Mouse (Mus musculus): ENCODE results near the gene Dclre1a. TPM values are rescaled to one million over a fixed set of nuclear protein-coding genes. Genes with fewer than 3 reads are reported as not detected.

Dclre1a gene
- polyA plus RNA-seq (2014; fragmentation: Nextera tagmentation; extraction: Ambion mirVana) = 10.9 and 12.5 TPM in 2 replicates

DNA sequence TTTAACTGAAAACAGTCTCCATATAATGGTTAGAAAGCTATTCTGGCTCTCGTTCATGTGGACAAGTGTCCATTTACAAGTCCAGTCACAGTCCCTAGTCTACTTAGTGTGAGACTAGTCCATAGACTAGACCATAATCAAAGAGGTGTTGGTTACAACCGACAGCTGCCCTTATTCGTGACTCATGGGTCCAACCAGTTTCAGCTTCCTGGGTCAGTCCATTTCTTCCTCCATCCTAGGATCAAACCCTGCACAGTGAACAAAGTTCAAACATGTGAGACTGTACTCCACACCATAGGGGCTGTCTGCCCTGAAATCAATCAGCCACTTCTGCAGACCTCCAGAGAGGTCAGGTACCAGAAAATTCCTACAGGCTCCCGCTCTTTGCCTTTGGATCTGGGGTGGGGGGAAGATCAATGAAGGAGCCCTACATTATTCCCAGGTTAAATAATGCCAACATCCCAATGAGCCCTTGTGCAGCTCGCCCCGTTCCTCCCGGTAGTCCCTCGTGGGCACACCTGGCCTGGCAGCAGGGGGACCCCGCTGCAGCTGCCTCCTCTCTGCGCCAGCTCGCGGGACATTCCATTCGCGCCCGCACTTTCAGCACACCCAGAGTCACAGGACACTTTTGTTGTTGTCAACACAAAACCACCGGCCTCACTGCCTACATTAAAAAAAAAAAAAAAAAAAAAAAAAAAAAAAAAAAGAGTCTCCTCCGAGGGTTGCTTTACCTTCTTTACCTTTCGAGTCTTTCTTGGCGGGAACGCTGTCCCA lies at the start of gene Dclre1a:
Gene Dclre1a, minus strand, starts transcription at position 767 of the 774 bp plus-strand sequence.
- DNase-seq = peak; percentile 84
- peak; percentile 73; the same call in 1 of the 2 replicates for ATAC-seq (ENCODE audit: low FRiP score, low TSS enrichment)
- H3K4me1 ChIP-seq (ENCODE audit: control insufficient read depth, insufficient read depth, low read length) = peaks cover 19% of the 10 kb centered on the region
- H3K27me3 ChIP-seq (ENCODE audit: control insufficient read depth, insufficient read depth, low read length) = no peaks in the 10 kb centered on the region
- WGBS = 10% methylated on average over 20 of the region's 20 CpGs
- peak within 1 kb of the TSS; percentile 78 for H3K4me2 ChIP-seq (ENCODE audit: low read length)
- peak within 1 kb of the TSS; percentile 85 for H3K4me3 ChIP-seq (replicated peaks; ENCODE audit: low read depth, low read length)
- H3K9me3 ChIP-seq (ENCODE audit: control insufficient read depth, low read length) = no peaks in the 10 kb centered on the region
- peaks cover 18% of the 10 kb centered on the region for H3K36me3 ChIP-seq (ENCODE audit: control insufficient read depth, insufficient read depth, low read length)
- H3K9ac ChIP-seq (replicated peaks; ENCODE audit: low read length) = peak within 1 kb of the TSS; percentile 86
- peak within 1 kb of the TSS; percentile 94 for H3K27ac ChIP-seq (replicated peaks; ENCODE audit: low read depth, low read length)

DNA sequence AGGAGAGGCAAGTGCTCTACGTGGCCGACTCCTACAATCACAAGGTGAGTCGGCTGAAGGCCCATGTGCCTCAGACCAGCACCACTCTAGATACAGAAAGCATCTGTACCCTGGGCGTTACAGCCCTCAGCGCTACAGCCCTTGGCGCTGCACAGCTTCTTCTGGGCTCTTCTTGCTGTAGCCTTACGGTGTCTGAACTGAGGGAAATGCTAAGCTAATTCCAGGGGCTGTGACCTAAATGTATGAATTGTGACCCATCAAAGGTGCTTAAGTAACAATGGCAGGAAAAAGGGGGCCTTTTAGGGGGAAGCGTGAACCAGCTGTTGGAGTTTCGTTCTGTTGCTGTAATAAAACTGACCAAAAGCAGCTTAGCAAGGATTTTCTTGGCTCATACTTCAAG lies 44.5 kb upstream of the Dclre1a start:
- Histone ChIP-seq H3K36me3 (ENCODE audit: control insufficient read depth, insufficient read depth, low read length) (peaks cover 81% of the 10 kb centered on the region), H3K27me3 (ENCODE audit: control insufficient read depth, insufficient read depth, low read length) (no peaks in the 10 kb centered on the region)
- ATAC-seq (ENCODE audit: low FRiP score, low TSS enrichment) = no peak

DNA sequence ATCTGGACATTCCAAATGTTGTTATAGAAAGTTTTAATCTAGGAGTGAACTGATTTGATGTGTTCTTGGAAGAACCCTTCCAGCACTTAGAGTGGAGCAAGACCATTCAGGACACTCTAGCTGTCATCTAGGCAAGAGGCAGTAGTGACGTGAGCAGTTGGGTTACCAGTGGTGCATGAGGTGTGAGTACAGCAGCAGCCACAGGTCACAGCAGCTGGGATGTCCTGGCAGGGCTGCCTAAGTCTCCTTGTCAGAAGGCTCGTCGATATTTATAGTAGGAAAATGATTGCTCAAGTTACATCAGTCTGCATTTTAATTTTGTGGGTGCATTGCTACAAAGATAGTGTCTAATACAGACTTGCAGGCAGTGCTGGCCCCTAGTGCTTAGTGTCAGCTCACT lies 42.2 kb upstream of the Dclre1a start:
- peaks cover 64% of the 10 kb centered on the region for H3K36me3 ChIP-seq (ENCODE audit: control insufficient read depth, insufficient read depth, low read length)
- ATAC-seq (ENCODE audit: low FRiP score, low TSS enrichment) (no peak), DNase-seq (no peak)
- no peak overlapping the region for H3K4me3 ChIP-seq (replicated peaks; ENCODE audit: low read depth, low read length)
- H3K9ac ChIP-seq (replicated peaks; ENCODE audit: low read length) = no peak overlapping the region
- no peaks in the 10 kb centered on the region for H3K9me3 ChIP-seq (ENCODE audit: control insufficient read depth, low read length)
- H3K4me1 ChIP-seq (ENCODE audit: control insufficient read depth, insufficient read depth, low read length) = no peaks in the 10 kb centered on the region; the same call in 1 of the 2 replicates
- WGBS = 97% methylated on average over 3 of the region's 3 CpGs
- H3K27ac ChIP-seq (replicated peaks; ENCODE audit: low read depth, low read length) = no peak overlapping the region
- no peaks in the 10 kb centered on the region for H3K27me3 ChIP-seq (ENCODE audit: control insufficient read depth, insufficient read depth, low read length)
- no peak overlapping the region for H3K4me2 ChIP-seq (ENCODE audit: low read length)

More for the DNA sequence above, 44.5 kb upstream of the Dclre1a start:
- Histone ChIP-seq H3K4me1 (ENCODE audit: control insufficient read depth, insufficient read depth, low read length) (no peaks in the 10 kb centered on the region), H3K4me3 (replicated peaks; ENCODE audit: low read depth, low read length) (no peak overlapping the region), H3K27ac (replicated peaks; ENCODE audit: low read depth, low read length) (no peak overlapping the region), H3K4me2 (ENCODE audit: low read length) (no peak overlapping the region), H3K9ac (replicated peaks; ENCODE audit: low read length) (no peak overlapping the region), H3K9me3 (ENCODE audit: control insufficient read depth, low read length) (no peaks in the 10 kb centered on the region)
- DNase-seq = no peak
- WGBS = 94% methylated on average over 9 of the region's 9 CpGs

DNA sequence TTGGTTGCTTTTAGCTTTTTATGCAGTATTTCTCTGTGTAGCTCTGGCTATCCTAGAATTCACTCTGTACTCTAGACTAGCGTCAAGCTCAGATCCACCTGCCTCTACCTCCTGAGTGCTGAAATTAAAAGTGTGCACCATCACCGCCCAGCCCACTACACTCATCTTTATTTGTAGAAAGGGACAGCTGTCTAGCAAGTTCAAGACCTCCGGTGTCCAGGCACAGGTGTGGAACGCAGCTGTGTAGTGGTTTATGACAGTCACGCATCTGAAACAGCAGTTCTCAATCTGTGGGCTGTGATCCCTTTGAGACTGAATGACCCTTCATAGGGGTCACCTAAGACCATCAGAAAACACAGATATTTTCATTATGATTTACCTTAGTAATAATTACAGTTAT lies 41.4 kb upstream of the Dclre1a start:
- DNase-seq = no peak
- H3K4me1 ChIP-seq (ENCODE audit: control insufficient read depth, insufficient read depth, low read length) = no peaks in the 10 kb centered on the region; the same call in 1 of the 2 replicates
- H3K9ac ChIP-seq (replicated peaks; ENCODE audit: low read length) = no peak overlapping the region
- no peak overlapping the region for H3K27ac ChIP-seq (replicated peaks; ENCODE audit: low read depth, low read length)
- WGBS = 98% methylated on average over 5 of the region's 5 CpGs
- no peak for ATAC-seq (ENCODE audit: low FRiP score, low TSS enrichment)
- no peaks in the 10 kb centered on the region for H3K27me3 ChIP-seq (ENCODE audit: control insufficient read depth, insufficient read depth, low read length)
- no peaks in the 10 kb centered on the region for H3K9me3 ChIP-seq (ENCODE audit: control insufficient read depth, low read length)
- H3K4me3 ChIP-seq (replicated peaks; ENCODE audit: low read depth, low read length) = no peak overlapping the region
- H3K36me3 ChIP-seq (ENCODE audit: control insufficient read depth, insufficient read depth, low read length) = peaks cover 57% of the 10 kb centered on the region
- H3K4me2 ChIP-seq (ENCODE audit: low read length) = no peak overlapping the region

DNA sequence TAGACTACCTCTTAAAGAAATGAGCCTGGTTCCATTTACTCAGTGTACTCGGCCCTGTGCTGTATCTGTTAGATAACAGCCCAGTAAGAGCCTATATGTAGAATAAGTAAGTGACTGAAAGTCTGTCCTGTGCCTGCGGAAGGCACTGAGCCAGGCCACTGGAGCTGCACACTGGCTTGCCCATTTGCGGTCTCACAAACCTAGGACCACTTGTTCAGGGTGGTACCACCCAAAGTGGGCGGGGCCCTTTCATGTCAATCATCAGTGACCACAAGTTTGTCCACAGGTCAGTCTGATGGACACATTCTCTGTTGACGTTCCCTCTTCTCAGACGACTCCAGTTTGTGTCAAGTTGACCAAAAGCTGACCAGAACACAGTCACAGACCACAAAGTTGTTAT lies 41.0 kb upstream of the Dclre1a start:
- Histone ChIP-seq H3K27me3 (ENCODE audit: control insufficient read depth, insufficient read depth, low read length) (no peaks in the 10 kb centered on the region), H3K9ac (replicated peaks; ENCODE audit: low read length) (no peak overlapping the region), H3K4me2 (ENCODE audit: low read length) (no peak overlapping the region), H3K27ac (replicated peaks; ENCODE audit: low read depth, low read length) (no peak overlapping the region), H3K4me1 (ENCODE audit: control insufficient read depth, insufficient read depth, low read length) (no peaks in the 10 kb centered on the region; the same call in 1 of the 2 replicates), H3K9me3 (ENCODE audit: control insufficient read depth, low read length) (no peaks in the 10 kb centered on the region), H3K36me3 (ENCODE audit: control insufficient read depth, insufficient read depth, low read length) (peaks cover 54% of the 10 kb centered on the region), H3K4me3 (replicated peaks; ENCODE audit: low read depth, low read length) (no peak overlapping the region)
- WGBS = 95% methylated on average over 6 of the region's 6 CpGs
- ATAC-seq (ENCODE audit: low FRiP score, low TSS enrichment) (no peak), DNase-seq (no peak)

DNA sequence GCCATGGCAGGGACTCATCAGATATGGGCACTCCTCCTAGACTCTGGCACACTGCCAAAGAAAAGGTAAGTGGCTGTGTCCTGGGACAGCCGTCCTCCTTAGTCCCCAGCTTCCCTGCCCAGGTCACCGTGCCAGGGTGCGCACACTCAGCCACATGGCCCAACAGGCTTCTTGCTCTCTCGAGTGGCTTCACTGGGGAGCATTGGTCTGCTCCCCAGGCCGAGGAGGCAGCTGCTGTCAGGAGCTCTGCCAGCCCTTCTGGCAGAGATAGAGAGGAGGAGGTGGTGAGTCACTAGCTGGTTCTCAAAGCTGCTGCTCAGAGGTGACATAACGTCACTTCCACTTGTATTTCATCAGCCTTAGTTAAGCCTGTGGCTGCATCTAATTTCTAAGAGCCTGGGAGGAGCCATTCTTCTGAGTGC lies 40.2 kb upstream of the Dclre1a start:
- ATAC-seq (ENCODE audit: low FRiP score, low TSS enrichment) (no peak), DNase-seq (no peak)
- Histone ChIP-seq H3K4me3 (replicated peaks; ENCODE audit: low read depth, low read length) (no peak overlapping the region), H3K36me3 (ENCODE audit: control insufficient read depth, insufficient read depth, low read length) (peaks cover 52% of the 10 kb centered on the region), H3K27me3 (ENCODE audit: control insufficient read depth, insufficient read depth, low read length) (no peaks in the 10 kb centered on the region), H3K27ac (replicated peaks; ENCODE audit: low read depth, low read length) (no peak overlapping the region), H3K9ac (replicated peaks; ENCODE audit: low read length) (no peak overlapping the region), H3K4me1 (ENCODE audit: control insufficient read depth, insufficient read depth, low read length) (no peaks in the 10 kb centered on the region; the same call in 1 of the 2 replicates), H3K4me2 (ENCODE audit: low read length) (no peak overlapping the region), H3K9me3 (ENCODE audit: control insufficient read depth, low read length) (no peaks in the 10 kb centered on the region)
- 80% methylated on average over 6 of the region's 6 CpGs for WGBS

DNA sequence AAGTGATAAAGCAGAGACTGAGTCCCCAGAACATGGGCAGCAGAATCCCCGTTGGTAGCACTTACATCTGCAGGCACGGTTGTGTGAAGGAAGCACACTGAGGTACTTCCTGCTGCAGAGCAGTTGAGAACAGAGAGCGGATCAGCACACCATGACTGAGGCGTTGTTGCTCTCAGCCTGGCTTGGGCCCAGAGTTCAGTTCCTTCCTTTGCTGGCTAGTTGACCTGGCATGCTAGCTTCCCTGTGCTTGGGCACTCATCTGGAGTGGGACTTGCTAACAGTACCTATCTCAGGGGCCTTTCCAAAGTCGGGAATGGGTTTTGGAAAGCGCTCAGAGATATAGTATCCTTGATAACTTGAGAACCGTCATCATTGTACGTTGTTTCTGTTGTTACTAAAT lies 38.3 kb upstream of the Dclre1a start:
- Histone ChIP-seq H3K9me3 (ENCODE audit: control insufficient read depth, low read length) (no peaks in the 10 kb centered on the region), H3K27me3 (ENCODE audit: control insufficient read depth, insufficient read depth, low read length) (no peaks in the 10 kb centered on the region), H3K4me3 (replicated peaks; ENCODE audit: low read depth, low read length) (no peak overlapping the region), H3K4me1 (ENCODE audit: control insufficient read depth, insufficient read depth, low read length) (no peaks in the 10 kb centered on the region; the same call in 1 of the 2 replicates), H3K4me2 (ENCODE audit: low read length) (no peak overlapping the region), H3K36me3 (ENCODE audit: control insufficient read depth, insufficient read depth, low read length) (peaks cover 37% of the 10 kb centered on the region), H3K27ac (replicated peaks; ENCODE audit: low read depth, low read length) (peak overlapping the region; percentile 50; the same call in 1 of the 2 replicates), H3K9ac (replicated peaks; ENCODE audit: low read length) (no peak overlapping the region)
- DNase-seq (no peak), ATAC-seq (ENCODE audit: low FRiP score, low TSS enrichment) (no peak)
- WGBS = 83% methylated on average over 8 of the region's 8 CpGs

DNA sequence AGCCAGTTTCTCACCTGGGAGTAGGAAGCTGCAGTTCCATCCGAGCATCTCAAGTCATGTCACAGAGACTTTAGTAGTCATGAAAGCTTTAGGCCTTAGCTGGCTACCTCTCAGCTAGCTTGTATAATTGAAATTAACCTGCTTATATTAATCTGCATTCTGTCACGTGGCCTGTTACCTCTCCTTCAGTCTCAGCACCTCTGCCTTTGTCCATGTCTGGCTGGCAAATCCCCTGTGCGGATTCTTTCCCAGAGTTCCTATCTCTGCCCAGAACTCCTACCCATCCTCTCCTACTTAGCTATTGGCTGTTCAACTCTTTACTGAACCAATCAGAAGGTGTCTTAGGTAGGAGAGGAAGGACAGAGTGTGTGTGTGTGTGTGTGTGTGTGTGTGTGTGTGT lies 36.3 kb upstream of the Dclre1a start:
- WGBS = 87% methylated on average over 3 of the region's 3 CpGs
- Histone ChIP-seq H3K4me2 (ENCODE audit: low read length) (no peak overlapping the region), H3K36me3 (ENCODE audit: control insufficient read depth, insufficient read depth, low read length) (peaks cover 27% of the 10 kb centered on the region), H3K9ac (replicated peaks; ENCODE audit: low read length) (no peak overlapping the region), H3K4me3 (replicated peaks; ENCODE audit: low read depth, low read length) (no peak overlapping the region), H3K27me3 (ENCODE audit: control insufficient read depth, insufficient read depth, low read length) (no peaks in the 10 kb centered on the region), H3K27ac (replicated peaks; ENCODE audit: low read depth, low read length) (no peak overlapping the region), H3K4me1 (ENCODE audit: control insufficient read depth, insufficient read depth, low read length) (no peaks in the 10 kb centered on the region; the same call in 1 of the 2 replicates), H3K9me3 (ENCODE audit: control insufficient read depth, low read length) (no peaks in the 10 kb centered on the region)
- ATAC-seq (ENCODE audit: low FRiP score, low TSS enrichment) (no peak), DNase-seq (no peak)

DNA sequence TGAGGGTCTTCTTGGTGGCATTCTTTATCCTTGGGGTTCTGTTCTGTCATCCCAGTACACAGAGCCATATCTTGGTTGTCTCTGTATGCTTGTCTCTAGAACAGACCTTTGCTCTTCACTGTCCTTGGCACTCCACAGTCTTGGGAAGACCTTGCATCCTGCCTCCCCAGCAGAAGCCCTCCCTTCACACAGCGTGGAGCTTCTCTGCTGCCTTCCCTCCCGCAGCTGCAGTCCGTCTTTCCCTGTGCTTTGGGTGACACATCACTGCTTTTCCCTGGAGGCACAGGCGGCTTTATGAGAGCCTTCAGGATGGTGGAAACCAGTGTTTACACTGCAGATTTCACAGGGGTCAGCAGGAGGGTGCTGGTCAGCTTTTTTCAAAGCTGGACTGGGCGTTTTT lies 35.8 kb upstream of the Dclre1a start:
- Histone ChIP-seq H3K4me1 (ENCODE audit: control insufficient read depth, insufficient read depth, low read length) (no peaks in the 10 kb centered on the region; the same call in 1 of the 2 replicates), H3K36me3 (ENCODE audit: control insufficient read depth, insufficient read depth, low read length) (peaks cover 22% of the 10 kb centered on the region), H3K9ac (replicated peaks; ENCODE audit: low read length) (no peak overlapping the region), H3K27me3 (ENCODE audit: control insufficient read depth, insufficient read depth, low read length) (no peaks in the 10 kb centered on the region), H3K4me2 (ENCODE audit: low read length) (no peak overlapping the region), H3K27ac (replicated peaks; ENCODE audit: low read depth, low read length) (no peak overlapping the region), H3K4me3 (replicated peaks; ENCODE audit: low read depth, low read length) (no peak overlapping the region), H3K9me3 (ENCODE audit: control insufficient read depth, low read length) (no peaks in the 10 kb centered on the region)
- DNase-seq (no peak), ATAC-seq (ENCODE audit: low FRiP score, low TSS enrichment) (no peak)
- 78% methylated on average over 5 of the region's 5 CpGs for WGBS

All from midbrain, embryonic 14.5 days (tissue).